Mouse (Mus musculus) heart, embryonic 13.5 days (tissue): Measurements from ENCODE around the gene Ksr1. TPM values are rescaled to one million over a fixed set of nuclear protein-coding genes. Genes with fewer than 3 reads are reported as not detected.

ENCODE experiments used
- ATAC-seq: fragments of 200-750 bp; cut with Nextera tagmentation; 2 replicates; pipeline ENCODE4 v1.8.0; 2017; ENCODE audit warnings: moderate TSS enrichment; ENCODE audit not compliant: insufficient number of reproducible peaks, low FRiP score, low TSS enrichment; ENCODE audit errors: extremely low read depth
- H3K27ac ChIP-seq: fragments of 300-500 bp; sonication (generic); replicated peaks from 2 replicates; pipeline ENCODE4 v1.5.1; 2015; ENCODE audit warnings: moderate library complexity, mild to moderate bottlenecking, inconsistent platforms
- H3K27me3 ChIP-seq: fragments of 300-500 bp; sonication (generic); replicated peaks from 2 replicates; pipeline ENCODE4 v1.6.1; 2015; ENCODE audit warnings: mild to moderate bottlenecking, inconsistent platforms
- H3K36me3 ChIP-seq: fragments of 300-500 bp; sonication (generic); 2 replicates; pipeline ENCODE4 v1.6.1; 2015; ENCODE audit warnings: mild to moderate bottlenecking, inconsistent platforms
- H3K4me1 ChIP-seq: fragments of 300-500 bp; sonication (generic); 2 replicates; pipeline ENCODE4 v1.6.1; 2015; ENCODE audit warnings: inconsistent platforms
- H3K4me2 ChIP-seq: fragments of 300-500 bp; sonication (generic); 2 replicates; pipeline ENCODE4 v1.6.1; 2015; ENCODE audit warnings: inconsistent platforms, mild to moderate bottlenecking, moderate library complexity
- H3K4me3 ChIP-seq: fragments of 300-500 bp; sonication (generic); 2 replicates; pipeline ENCODE4 v1.5.1; 2015; ENCODE audit warnings: moderate library complexity, mild to moderate bottlenecking, inconsistent platforms
- H3K9ac ChIP-seq: fragments of 300-500 bp; sonication (generic); 2 replicates; pipeline ENCODE4 v1.6.1; 2015; ENCODE audit warnings: inconsistent platforms, mild to moderate bottlenecking, moderate library complexity
- H3K9me3 ChIP-seq: fragments of 300-500 bp; sonication (generic); 2 replicates; pipeline ENCODE4 v1.6.1; 2016; ENCODE audit warnings: inconsistent platforms
- WGBS: fragments of 180-500 bp; shearing (Covaris S2); methylation state at CpG from one replicate; pipeline ENCODE4 v1.1.7; 2015; ENCODE audit warnings: mixed read lengths; 5-methylcytosine and 5-hydroxymethylcytosine counted together
- polyA plus RNA-seq: library from polyadenylated mRNA; unstranded; fragments of >200 nt; fragmentation: Nextera tagmentation; extraction: Ambion mirVana; gene quantifications from 2 replicates; pipeline ENCODE4 v1.2.1, GENCODE M21; 2015

Ksr1 gene
- polyA plus RNA-seq, 1 experiment from 2014 or later: 2.4 TPM

GRCm38 (mm10) chr11:79054161-79055152 is 91.8 kb downstream of the Ksr1 start:
- peaks cover 3% of the 10 kb centered on the region for H3K36me3 ChIP-seq
- H3K4me1 ChIP-seq: peaks cover 85% of the 10 kb centered on the region
- WGBS: 72% methylated on average over 9 of the region's 9 CpGs
- H3K9ac ChIP-seq: no peak overlapping the region
- no peak overlapping the region for H3K4me2 ChIP-seq
- H3K27ac ChIP-seq: peak overlapping the region; percentile 94
- no peaks in the 10 kb centered on the region for H3K27me3 ChIP-seq
- no peak overlapping the region for H3K4me3 ChIP-seq
- H3K9me3 ChIP-seq: no peaks in the 10 kb centered on the region
- no peak; the same call in 1 of the 2 replicates for ATAC-seq

GRCm38 (mm10) chr11:79053437-79053836 is 92.8 kb downstream of the Ksr1 start:
- Histone ChIP-seq H3K4me1 (peaks cover 75% of the 10 kb centered on the region), H3K4me3 (no peak overlapping the region), H3K27ac (peak overlapping the region; percentile 36; the same call in 1 of the 2 replicates), H3K36me3 (peaks cover 11% of the 10 kb centered on the region), H3K27me3 (no peaks in the 10 kb centered on the region), H3K9me3 (peaks cover 5% of the 10 kb centered on the region; the same call in 1 of the 2 replicates), H3K4me2 (no peak overlapping the region), H3K9ac (peak overlapping the region; percentile 56)
- ATAC-seq: no peak

GRCm38 (mm10) chr11:79052769-79053168 is 93.4 kb downstream of the Ksr1 start:
- no peak for ATAC-seq
- Histone ChIP-seq H3K4me1 (peaks cover 71% of the 10 kb centered on the region), H3K9ac (no peak overlapping the region; the same call in 1 of the 2 replicates), H3K4me3 (no peak overlapping the region), H3K27ac (peak overlapping the region; percentile 36), H3K36me3 (peaks cover 11% of the 10 kb centered on the region), H3K9me3 (peaks cover 5% of the 10 kb centered on the region; the same call in 1 of the 2 replicates), H3K4me2 (no peak overlapping the region), H3K27me3 (no peaks in the 10 kb centered on the region)
- WGBS: 75% methylated on average over 6 of the region's 6 CpGs

- Histone ChIP-seq H3K36me3 (peaks cover 11% of the 10 kb centered on the region), H3K4me1 (peaks cover 71% of the 10 kb centered on the region), H3K27ac (peak overlapping the region; percentile 61), H3K27me3 (no peaks in the 10 kb centered on the region), H3K9me3 (peaks cover 5% of the 10 kb centered on the region; the same call in 1 of the 2 replicates), H3K9ac (peak overlapping the region; percentile 15; the same call in 1 of the 2 replicates), H3K4me2 (peak overlapping the region; percentile 31; the same call in 1 of the 2 replicates), H3K4me3 (no peak overlapping the region)
- ATAC-seq: no peak
- 78% methylated on average over 9 of the region's 9 CpGs for WGBS
Observed at GRCm38 (mm10) chr11:79051522-79051921, 94.7 kb downstream of the Ksr1 start.

GRCm38 (mm10) chr11:79050781-79051507 is 95.3 kb downstream of the Ksr1 start:
- H3K4me1 ChIP-seq: peaks cover 67% of the 10 kb centered on the region
- peaks cover 5% of the 10 kb centered on the region; the same call in 1 of the 2 replicates for H3K9me3 ChIP-seq
- peak overlapping the region; percentile 15; the same call in 1 of the 2 replicates for H3K9ac ChIP-seq
- H3K36me3 ChIP-seq: peaks cover 11% of the 10 kb centered on the region
- WGBS: 53% methylated on average over 16 of the region's 16 CpGs
- peak overlapping the region; percentile 31; the same call in 1 of the 2 replicates for H3K4me2 ChIP-seq
- peak overlapping the region; percentile 61 for H3K27ac ChIP-seq
- no peaks in the 10 kb centered on the region for H3K27me3 ChIP-seq
- H3K4me3 ChIP-seq: no peak overlapping the region
- no peak for ATAC-seq

- Histone ChIP-seq H3K4me2 (no peak overlapping the region), H3K36me3 (peaks cover 30% of the 10 kb centered on the region), H3K9ac (no peak overlapping the region), H3K4me3 (no peak overlapping the region), H3K27me3 (no peaks in the 10 kb centered on the region), H3K9me3 (peaks cover 5% of the 10 kb centered on the region; the same call in 1 of the 2 replicates), H3K4me1 (peaks cover 48% of the 10 kb centered on the region), H3K27ac (no peak overlapping the region)
- no peak for ATAC-seq
- WGBS: 78% methylated on average over 4 of the region's 4 CpGs
Observed at GRCm38 (mm10) chr11:79048906-79049305, 97.3 kb downstream of the Ksr1 start.

- Histone ChIP-seq H3K36me3 (peaks cover 46% of the 10 kb centered on the region), H3K9me3 (peaks cover 5% of the 10 kb centered on the region; the same call in 1 of the 2 replicates), H3K4me1 (peaks cover 33% of the 10 kb centered on the region), H3K27me3 (no peaks in the 10 kb centered on the region), H3K4me3 (no peak overlapping the region), H3K4me2 (no peak overlapping the region), H3K27ac (peak overlapping the region; percentile 68), H3K9ac (peak overlapping the region; percentile 48)
- no peak; the same call in 1 of the 2 replicates for ATAC-seq
- 58% methylated on average over 11 of the region's 11 CpGs for WGBS
Observed at GRCm38 (mm10) chr11:79047180-79047727, 99.0 kb downstream of the Ksr1 start.

- no peak for ATAC-seq
- Histone ChIP-seq H3K4me2 (no peak overlapping the region), H3K4me1 (peaks cover 28% of the 10 kb centered on the region), H3K9ac (peak overlapping the region; percentile 48), H3K36me3 (peaks cover 52% of the 10 kb centered on the region), H3K27me3 (no peaks in the 10 kb centered on the region), H3K4me3 (no peak overlapping the region), H3K27ac (peak overlapping the region; percentile 68), H3K9me3 (peaks cover 5% of the 10 kb centered on the region; the same call in 1 of the 2 replicates)
- 45% methylated on average over 8 of the region's 8 CpGs for WGBS
Observed at GRCm38 (mm10) chr11:79046561-79047155, 99.5 kb downstream of the Ksr1 start.

- no peak for ATAC-seq
Observed at GRCm38 (mm10) chr11:79045231-79045630, 101.0 kb downstream of the Ksr1 start.

GRCm38 (mm10) chr11:79044798-79045197 is 101.4 kb downstream of the Ksr1 start:
- H3K9ac ChIP-seq: no peak overlapping the region
- H3K4me3 ChIP-seq: no peak overlapping the region
- no peak overlapping the region for H3K4me2 ChIP-seq
- H3K9me3 ChIP-seq: peaks cover 5% of the 10 kb centered on the region; the same call in 1 of the 2 replicates
- ATAC-seq: no peak
- peaks cover 17% of the 10 kb centered on the region for H3K4me1 ChIP-seq
- no peaks in the 10 kb centered on the region for H3K27me3 ChIP-seq
- WGBS: 93% methylated on average over 25 of the region's 25 CpGs
- H3K36me3 ChIP-seq: peaks cover 67% of the 10 kb centered on the region
- no peak overlapping the region for H3K27ac ChIP-seq

More at GRCm38 (mm10) chr11:79045231-79045630, 101.0 kb downstream of the Ksr1 start:
- Histone ChIP-seq H3K4me3 (no peak overlapping the region), H3K27me3 (no peaks in the 10 kb centered on the region), H3K27ac (no peak overlapping the region), H3K4me2 (no peak overlapping the region), H3K4me1 (peaks cover 17% of the 10 kb centered on the region), H3K36me3 (peaks cover 66% of the 10 kb centered on the region), H3K9ac (no peak overlapping the region), H3K9me3 (peaks cover 5% of the 10 kb centered on the region; the same call in 1 of the 2 replicates)
- WGBS: 85% methylated on average over 9 of the region's 9 CpGs
